Mouse (Mus musculus): Measurements from ENCODE around the gene Cdkl1.

DNA sequence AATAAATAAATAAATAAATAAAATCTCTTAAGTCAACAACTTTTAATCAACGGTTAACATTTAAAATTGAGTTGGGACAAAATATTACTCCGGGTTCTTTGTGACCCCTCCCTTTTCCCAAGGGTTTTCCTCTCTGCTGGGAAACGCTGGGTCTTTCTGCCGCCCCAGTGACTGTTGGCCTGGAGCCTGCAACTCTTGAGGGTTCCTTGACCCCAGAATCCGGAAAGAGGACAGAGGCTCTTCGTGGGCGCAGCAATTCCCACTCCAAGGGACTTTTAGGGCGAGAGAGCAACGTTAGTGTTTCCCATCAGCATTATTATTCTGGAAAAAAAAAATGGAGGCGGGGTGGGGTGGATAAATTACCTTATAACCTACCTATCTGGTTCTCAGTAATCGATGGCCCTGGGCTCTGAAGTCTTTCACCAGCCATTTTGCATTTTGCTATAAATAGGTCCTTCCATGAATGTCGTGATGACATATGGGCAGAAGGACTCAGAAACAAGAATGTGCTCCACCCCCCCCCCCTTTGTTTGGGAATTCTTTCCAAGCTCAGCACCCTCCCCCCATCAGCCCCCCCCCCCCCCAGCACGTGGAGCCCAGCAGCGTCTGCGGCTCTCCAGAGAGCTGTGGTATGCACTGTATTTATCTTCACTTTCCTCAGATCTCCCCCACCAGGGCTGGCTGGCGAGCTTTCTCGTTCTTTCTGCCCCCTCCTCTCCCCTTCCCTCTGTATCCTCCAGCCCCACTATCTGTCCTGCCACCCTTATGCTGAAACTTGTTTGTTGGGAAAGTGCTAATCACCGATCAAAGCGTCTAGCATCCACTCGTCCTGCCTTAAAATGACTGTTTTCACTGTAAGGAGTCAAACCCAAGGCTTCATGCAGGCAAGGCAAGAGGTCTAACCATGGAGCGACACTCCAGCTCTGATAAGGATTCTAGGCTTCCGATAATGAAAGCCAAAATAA lies 32.6 kb downstream of the Cdkl1 start:
- TF ChIP-seq CTCF (conservative IDR thresholded peaks at IDR 0.05; ENCODE audit: insufficient read depth, insufficient read length, low read depth, low read length), result no peak
- no peak for TF ChIP-seq POLR2A (IDR thresholded peaks at IDR 0.05; ENCODE audit: low read depth, low read length)
